Mouse (Mus musculus): ENCODE data around the gene Tmem125. TPM values are rescaled to one million over a fixed set of nuclear protein-coding genes. Genes with fewer than 3 reads are reported as not detected.

Gene Tmem125
- total RNA-seq, 2 experiments from 2014 or later, result 0.24 to 0.32 TPM

Other genes starting within 250 kb of the Tmem125 start
- gene Szt2, start 134.8 kb downstream of the Tmem125 start, total RNA-seq (2021), result 10 to 100 TPM; 17.1 to 17.7 TPM
- 10 to 100 TPM; 60.2 to 60.5 TPM for gene Med8, start 134.7 kb downstream of the Tmem125 start, total RNA-seq (2021)
- 10 to 100 TPM; 38.0 to 44.4 TPM for gene Elovl1, start 116.0 kb downstream of the Tmem125 start, total RNA-seq (2021)
- gene Cdc20, start 106.7 kb downstream of the Tmem125 start, total RNA-seq (2021), result 10 to 100 TPM; 68.2 to 73.1 TPM
- gene Mpl, start 86.5 kb downstream of the Tmem125 start, total RNA-seq (2021), result under 1 TPM in 1 of 2 experiments, not detected in 1; 0.14 TPM
- gene Tie1, start 54.0 kb downstream of the Tmem125 start, total RNA-seq (2021), result 10 to 100 TPM; 86.2 to 88.9 TPM
- gene 2610528J11Rik, start 17.0 kb downstream of the Tmem125 start, total RNA-seq (2021), result not detected
- under 1 TPM in 1 of 2 experiments, not detected in 1; 0.18 TPM for gene Cfap57, start 76.7 kb upstream of the Tmem125 start, total RNA-seq (2021)
- gene Ebna1bp2, start 76.8 kb upstream of the Tmem125 start, total RNA-seq (2021), result 10 to 100 TPM; 43.0 to 51.1 TPM
- gene Olfr62, start 114.9 kb upstream of the Tmem125 start, total RNA-seq (2021), result not detected
- gene Olfr1342, start 148.7 kb upstream of the Tmem125 start, total RNA-seq (2021), result not detected
- not detected for gene Olfr1341, start 159.5 kb upstream of the Tmem125 start, total RNA-seq (2021)
- not detected for gene Olfr1340, start 176.1 kb upstream of the Tmem125 start, total RNA-seq (2021)
- gene Olfr1339, start 188.1 kb upstream of the Tmem125 start, total RNA-seq (2021), result not detected
- gene Olfr1338, start 214.7 kb upstream of the Tmem125 start, total RNA-seq (2021), result not detected
- not detected for gene Olfr1337, start 238.5 kb upstream of the Tmem125 start, total RNA-seq (2021)